Mouse (Mus musculus): ENCODE data around the gene Gm28897.
"Not testable (repeated sequence)": the region's sequence is repeated elsewhere in the genome, so short reads cannot be mapped to it uniquely, and the experiment has no call there.

Gene Gm28897

GRCm38 (mm10) chrY:80926695-80927094 is at the start of gene Gm28897:
Gene Gm28897 (plus strand): TSS chrY:80926995.
- DNase-seq (ENCODE audit: low spot score) = not testable (repeated sequence)
